Mouse (Mus musculus) lung, embryonic 14.5 days (tissue): ENCODE measurements at regions not wholly inside any gene's neighbourhood (a gene's known extent, or its start where the extent isn't known, plus 50 kb on each side); places are given as distances from the start of the nearest gene placed in this dataset.

Source experiments
- ATAC-seq: fragments of 200-750 bp; cut with Nextera tagmentation; 2 replicates; pipeline ENCODE4 v1.8.0; 2017; ENCODE audit warnings: mild to moderate bottlenecking, moderate TSS enrichment, moderate library complexity; ENCODE audit not compliant: insufficient read depth
- DNase-seq: peaks from one replicate; pipeline ENCODE4 v3.0.0-alpha.2; 2015
- H3K27ac ChIP-seq: fragments of 300-500 bp; sonication (generic); 2 replicates; pipeline ENCODE4 v1.5.1; 2014; ENCODE audit warnings: low read depth, mild to moderate bottlenecking, moderate library complexity
- H3K27me3 ChIP-seq: fragments of 300-500 bp; sonication (generic); 2 replicates; pipeline ENCODE4 v1.6.1; 2014; ENCODE audit warnings: low read length, control low read depth; ENCODE audit not compliant: insufficient read depth
- H3K36me3 ChIP-seq: fragments of 300-500 bp; sonication (generic); 2 replicates; pipeline ENCODE4 v1.6.1; 2014; ENCODE audit warnings: control low read depth; ENCODE audit not compliant: insufficient read depth
- H3K4me1 ChIP-seq: fragments of 300-500 bp; sonication (generic); 2 replicates; pipeline ENCODE4 v1.6.1; 2014; ENCODE audit warnings: antibody characterized with exemption, control low read depth; ENCODE audit not compliant: insufficient read depth
- H3K4me2 ChIP-seq: fragments of 300-500 bp; sonication (generic); 2 replicates; pipeline ENCODE4 v1.6.1; 2014; ENCODE audit warnings: mild to moderate bottlenecking
- H3K4me3 ChIP-seq: fragments of 300-500 bp; sonication (generic); 2 replicates; pipeline ENCODE4 v1.5.1; 2014; ENCODE audit warnings: low read depth, low read length
- H3K9ac ChIP-seq: fragments of 300-500 bp; sonication (generic); 2 replicates; pipeline ENCODE4 v1.6.1; 2014
- H3K9me3 ChIP-seq: fragments of 300-500 bp; sonication (generic); 2 replicates; pipeline ENCODE4 v1.6.1; 2016; ENCODE audit warnings: low read depth, low read length, control low read depth
- CTCF ChIP-seq: IDR thresholded peaks from 2 replicates; pipeline ENCODE4 v1.5.1; 2016; ENCODE audit warnings: antibody characterized with exemption, low read depth
- WGBS: fragments of 180-500 bp; shearing (Covaris S2); extraction: QIAGEN DNeasy Blood & Tissue Kit; methylation state at CpG from one replicate; pipeline ENCODE4 v1.1.7; 2014; 5-methylcytosine and 5-hydroxymethylcytosine counted together

- Histone ChIP-seq H3K27me3 (no peaks in the 10 kb centered on the region), H3K4me1 (no peaks in the 10 kb centered on the region), H3K9ac (no peak overlapping the region), H3K4me3 (no peak overlapping the region), H3K9me3 (no peaks in the 10 kb centered on the region), H3K36me3 (no peaks in the 10 kb centered on the region), H3K4me2 (no peak overlapping the region), H3K27ac (no peak overlapping the region)
- DNase-seq (no peak), ATAC-seq (no peak)
- no peak for TF ChIP-seq CTCF
- 49% methylated on average over 16 of the region's 16 CpGs for WGBS
Observed at GRCm38 (mm10) chr5:101496924-101497697, 167.7 kb downstream of the Nkx6-1 start.

DNA sequence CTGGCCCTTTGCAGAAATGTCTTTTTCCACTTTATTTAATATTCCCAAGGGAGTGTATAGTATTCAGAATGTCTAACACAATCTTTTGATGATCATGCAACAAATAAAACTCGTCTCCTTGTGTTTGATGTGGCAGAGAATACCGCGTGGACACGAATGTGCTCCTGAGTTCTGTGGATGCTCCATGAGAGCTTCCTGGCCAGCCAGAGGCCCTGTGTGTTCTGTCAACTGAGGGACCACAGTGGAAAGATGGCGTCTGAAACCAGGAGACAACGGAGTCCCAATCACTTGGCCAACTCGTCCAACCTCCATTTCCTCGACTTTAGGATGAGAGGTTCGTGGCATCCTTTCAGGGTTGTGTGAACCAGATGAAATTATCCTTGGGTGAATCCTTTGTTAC is 168.6 kb downstream of the Nkx6-1 start:
- Histone ChIP-seq H3K9me3 (no peaks in the 10 kb centered on the region), H3K4me2 (no peak overlapping the region), H3K4me3 (no peak overlapping the region), H3K36me3 (no peaks in the 10 kb centered on the region), H3K27ac (no peak overlapping the region), H3K4me1 (no peaks in the 10 kb centered on the region), H3K9ac (no peak overlapping the region), H3K27me3 (no peaks in the 10 kb centered on the region)
- WGBS, result 93% methylated on average over 9 of the region's 9 CpGs
- ATAC-seq (no peak), DNase-seq (no peak)
- TF ChIP-seq CTCF, result no peak

GRCm38 (mm10) chr5:101445792-101446191 is 219.0 kb downstream of the Nkx6-1 start:
- no peaks in the 10 kb centered on the region for H3K4me1 ChIP-seq
- H3K4me2 ChIP-seq, result no peak overlapping the region
- ATAC-seq (no peak), DNase-seq (no peak)
- no peak overlapping the region for H3K4me3 ChIP-seq
- no peaks in the 10 kb centered on the region for H3K9me3 ChIP-seq
- no peaks in the 10 kb centered on the region for H3K36me3 ChIP-seq
- no peak overlapping the region for H3K9ac ChIP-seq
- 27% methylated on average over 10 of the region's 10 CpGs for WGBS
- no peaks in the 10 kb centered on the region for H3K27me3 ChIP-seq
- H3K27ac ChIP-seq, result no peak overlapping the region
- TF ChIP-seq CTCF, result no peak

GRCm38 (mm10) chr5:101441782-101442181 is 223.0 kb downstream of the Nkx6-1 start:
- ATAC-seq (no peak), DNase-seq (peak; percentile 44)
- no peak overlapping the region for H3K27ac ChIP-seq
- 0 out of 2 replicates have a peak, but pooled peaks cover 4% of the 10 kb centered on the region for H3K4me1 ChIP-seq
- H3K9me3 ChIP-seq, result no peaks in the 10 kb centered on the region
- H3K9ac ChIP-seq, result no peak overlapping the region
- H3K27me3 ChIP-seq, result no peaks in the 10 kb centered on the region
- TF ChIP-seq CTCF, result peak; percentile 46
- no peaks in the 10 kb centered on the region for H3K36me3 ChIP-seq
- 47% methylated on average over 1 of the region's 1 CpGs for WGBS
- H3K4me2 ChIP-seq, result no peak overlapping the region
- no peak overlapping the region for H3K4me3 ChIP-seq

GRCm38 (mm10) chr5:101437666-101438299 is 227.0 kb downstream of the Nkx6-1 start:
- Histone ChIP-seq H3K36me3 (no peaks in the 10 kb centered on the region), H3K4me3 (no peak overlapping the region), H3K4me1 (0 out of 2 replicates have a peak, but pooled peaks cover 4% of the 10 kb centered on the region), H3K27me3 (no peaks in the 10 kb centered on the region), H3K4me2 (no peak overlapping the region), H3K9me3 (no peaks in the 10 kb centered on the region), H3K27ac (no peak overlapping the region), H3K9ac (no peak overlapping the region)
- WGBS, result 36% methylated on average over 14 of the region's 14 CpGs
- ATAC-seq (peak; percentile 89; the same call in 1 of the 2 replicates), DNase-seq (peak; percentile 81)
- no peak for TF ChIP-seq CTCF

- H3K4me3 ChIP-seq, result no peak overlapping the region
- DNase-seq, result peak; percentile 67
Observed at GRCm38 (mm10) chr5:101426067-101426771, 238.6 kb downstream of the Nkx6-1 start.

DNA sequence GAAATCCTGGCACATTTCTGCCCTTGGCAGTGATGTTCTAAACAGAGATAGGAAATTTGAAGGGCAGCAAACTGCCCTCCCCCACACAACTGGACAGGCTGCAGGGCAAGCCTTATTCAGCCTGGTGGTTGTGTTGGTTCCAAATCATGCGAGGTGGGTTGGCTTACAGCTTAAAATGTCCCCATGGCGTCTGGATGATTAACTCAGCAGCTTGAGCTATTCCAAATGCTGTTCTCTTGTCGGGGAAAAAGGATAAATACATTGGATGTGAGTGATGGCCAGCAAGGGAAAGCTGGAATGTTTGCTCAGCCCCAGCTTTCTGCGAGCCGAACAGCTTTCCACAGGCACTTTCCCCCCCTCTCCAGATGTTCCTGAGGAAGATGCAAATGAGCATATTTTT is 280.5 kb downstream of the Nkx6-1 start:
- H3K27ac ChIP-seq, result no peak overlapping the region
- no peak overlapping the region for H3K4me2 ChIP-seq
- peak; percentile 70 for DNase-seq
- no peak for TF ChIP-seq CTCF
- H3K9me3 ChIP-seq, result no peaks in the 10 kb centered on the region
- H3K27me3 ChIP-seq, result no peaks in the 10 kb centered on the region
- H3K4me1 ChIP-seq, result no peaks in the 10 kb centered on the region
- H3K4me3 ChIP-seq, result no peak overlapping the region
- H3K9ac ChIP-seq, result no peak overlapping the region
- WGBS, result 14% methylated on average over 5 of the region's 5 CpGs
- H3K36me3 ChIP-seq, result no peaks in the 10 kb centered on the region
- ATAC-seq, result no peak; the same call in 1 of the 2 replicates

More at GRCm38 (mm10) chr5:101426067-101426771, 238.6 kb downstream of the Nkx6-1 start:
- H3K9ac ChIP-seq, result no peak overlapping the region
- H3K36me3 ChIP-seq, result no peaks in the 10 kb centered on the region
- H3K4me1 ChIP-seq, result peaks cover 6% of the 10 kb centered on the region; the same call in 1 of the 2 replicates
- no peaks in the 10 kb centered on the region for H3K9me3 ChIP-seq
- WGBS, result 25% methylated on average over 13 of the region's 13 CpGs
- H3K27me3 ChIP-seq, result no peaks in the 10 kb centered on the region
- peak; percentile 74 for ATAC-seq
- no peak overlapping the region for H3K27ac ChIP-seq
- TF ChIP-seq CTCF, result no peak
- peak overlapping the region; percentile 8; the same call in 1 of the 2 replicates for H3K4me2 ChIP-seq
